Mouse (Mus musculus) CD4-positive, CD25-positive, alpha-beta regulatory T cell (primary cell): ENCODE data around the gene Gm10057. TPM values are rescaled to one million over a fixed set of nuclear protein-coding genes. Genes with fewer than 3 reads are reported as not detected.

ENCODE experiments used
- polyA plus RNA-seq: library from polyadenylated mRNA; unstranded; fragments of 100-300 nt; shearing (Covaris generic); gene quantifications from one replicate; pipeline ENCODE4 v1.2.1, GENCODE M21; 2017

Gm10057 gene
- not detected for polyA plus RNA-seq

GRCm38 (mm10) chrX:154054939-154055338 is at the start of gene Gm10057:
Gene Gm10057, minus strand, starts transcription at chrX:154055039.

GRCm38 (mm10) chrX:154033727-154034126 is 21.1 kb downstream of the Gm10057 start, which contains the start of gene 4921511M17Rik:
Gene 4921511M17Rik, minus strand, starts transcription at chrX:154033827.

GRCm38 (mm10) chrX:154012540-154012939 is 42.3 kb downstream of the Gm10057 start, which contains the start of gene Samt1:
Gene Samt1, minus strand, starts transcription at chrX:154012640.

Other genes with a start within 250 kb of the Gm10057 start
- gene Spin2c, start 222.8 kb downstream of the Gm10057 start, polyA plus RNA-seq: 21.3 TPM
- gene Samt1, start 42.4 kb downstream of the Gm10057 start, polyA plus RNA-seq: not detected
- gene 4921511M17Rik, start 21.2 kb downstream of the Gm10057 start, polyA plus RNA-seq: not detected
- gene Gm15140, start 65.6 kb upstream of the Gm10057 start, polyA plus RNA-seq: not detected